Mouse (Mus musculus) left cerebral cortex, postnatal 36 days (tissue): ENCODE results near the gene Cirbp. TPM values are rescaled to one million over a fixed set of nuclear protein-coding genes. Genes with fewer than 3 reads are reported as not detected.

ENCODE experiments used
- DNase-seq, 2 experiments: peaks; one replicate each; pipeline ENCODE4 v3.0.0; 2021 to 2022; ENCODE audit warnings: low spot score in 2 of 2, mixed read lengths in 1 of 2
- intact Hi-C: fragments of 180-260 bp; cut with DNase I; formaldehyde crosslinking; loops from one replicate; pipeline ENCODE4 v1.15.1; 2025
- total RNA-seq, 2 experiments: library from RNA; stranded (reverse); gene quantifications; 2 replicates each; pipeline ENCODE4 v1.2.3; 2021

The Cirbp gene
- total RNA-seq, 2 experiments from 2014 or later = 94.7 to 96.7 TPM

DNA sequence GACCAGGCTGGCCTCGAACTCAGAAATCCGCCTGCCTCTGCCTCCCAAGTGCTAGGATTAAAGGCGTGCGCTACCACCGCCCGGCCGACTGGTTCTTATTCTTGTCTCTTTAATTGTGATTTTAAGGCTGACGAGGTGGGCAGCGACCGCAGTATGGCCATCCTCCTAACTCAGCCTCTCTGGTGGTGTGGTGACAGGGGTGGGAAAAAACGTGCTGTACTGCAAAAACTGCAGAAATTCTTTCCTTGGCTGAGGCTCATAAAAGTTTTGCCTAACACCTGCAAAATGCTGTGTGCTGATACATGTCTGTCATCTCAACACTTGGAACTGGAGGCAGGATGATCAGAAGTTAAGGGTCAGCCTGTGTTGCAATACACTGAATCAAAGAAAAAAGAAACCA is 7.6 kb downstream of the Cirbp start:
- intact Hi-C loops = no loop called here

DNA sequence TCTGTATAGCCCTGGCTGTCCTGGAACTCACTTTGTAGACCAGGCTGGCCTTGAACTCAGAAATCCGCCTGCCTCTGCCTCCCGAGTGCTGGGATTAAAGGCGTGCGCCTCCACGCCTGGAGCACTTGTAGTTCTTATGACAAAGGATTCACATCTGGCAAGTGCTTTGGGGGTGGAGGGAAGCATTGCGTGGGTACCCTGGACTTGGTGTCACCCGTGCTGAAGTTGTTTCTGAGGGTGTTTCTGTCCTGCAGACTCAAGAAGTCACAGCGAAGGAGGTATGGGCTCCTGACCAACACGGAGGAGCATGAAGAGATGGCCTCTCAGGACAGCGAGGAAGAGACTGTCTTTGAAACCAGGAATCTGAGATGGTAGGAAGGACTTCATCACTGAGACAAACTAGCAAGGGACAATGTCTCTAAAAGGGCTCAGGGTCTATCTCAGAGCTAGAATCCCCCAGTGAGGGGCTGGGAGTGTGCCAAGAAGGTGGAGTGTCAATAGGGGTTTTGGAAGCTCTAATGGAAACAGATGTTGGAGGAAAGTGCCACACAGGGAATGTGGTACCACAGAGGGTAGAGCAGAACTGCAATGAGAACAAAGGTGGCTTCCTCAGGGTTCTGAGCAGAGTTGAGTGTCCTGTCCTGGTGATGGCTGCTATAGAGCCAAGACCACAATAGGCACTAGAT is 8.3 kb downstream of the Cirbp start:
- no peak for DNase-seq
- intact Hi-C loops = no loop called here

More for the DNA sequence above, 7.6 kb downstream of the Cirbp start:
- DNase-seq = peak in 1 of 2 experiments; percentile 27

DNA sequence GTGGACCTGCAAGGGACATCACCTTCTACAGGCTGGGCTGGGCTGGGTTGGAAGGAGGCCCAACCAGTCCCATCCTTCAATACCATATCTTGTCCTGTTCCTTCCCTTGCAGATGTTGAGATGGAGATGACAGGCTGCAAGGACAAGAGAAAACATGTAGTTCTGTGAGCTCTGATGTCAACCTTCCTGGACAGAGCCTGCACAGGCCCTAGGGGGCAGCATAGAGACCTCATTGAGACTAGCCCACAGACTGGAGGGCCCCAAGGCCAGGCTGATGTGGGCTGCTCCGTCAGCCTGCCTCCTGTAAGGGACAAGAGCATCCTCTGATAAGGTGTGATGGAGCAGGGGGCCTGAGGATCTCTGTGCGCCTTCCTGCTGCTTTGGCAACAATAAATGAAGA is 8.9 kb downstream of the Cirbp start:
- intact Hi-C loops = loop anchor here (1.0 kb wide), 1 partner anchor 71 kb away; no protein-coding TSS in a partner anchor
- DNase-seq = no peak

DNA sequence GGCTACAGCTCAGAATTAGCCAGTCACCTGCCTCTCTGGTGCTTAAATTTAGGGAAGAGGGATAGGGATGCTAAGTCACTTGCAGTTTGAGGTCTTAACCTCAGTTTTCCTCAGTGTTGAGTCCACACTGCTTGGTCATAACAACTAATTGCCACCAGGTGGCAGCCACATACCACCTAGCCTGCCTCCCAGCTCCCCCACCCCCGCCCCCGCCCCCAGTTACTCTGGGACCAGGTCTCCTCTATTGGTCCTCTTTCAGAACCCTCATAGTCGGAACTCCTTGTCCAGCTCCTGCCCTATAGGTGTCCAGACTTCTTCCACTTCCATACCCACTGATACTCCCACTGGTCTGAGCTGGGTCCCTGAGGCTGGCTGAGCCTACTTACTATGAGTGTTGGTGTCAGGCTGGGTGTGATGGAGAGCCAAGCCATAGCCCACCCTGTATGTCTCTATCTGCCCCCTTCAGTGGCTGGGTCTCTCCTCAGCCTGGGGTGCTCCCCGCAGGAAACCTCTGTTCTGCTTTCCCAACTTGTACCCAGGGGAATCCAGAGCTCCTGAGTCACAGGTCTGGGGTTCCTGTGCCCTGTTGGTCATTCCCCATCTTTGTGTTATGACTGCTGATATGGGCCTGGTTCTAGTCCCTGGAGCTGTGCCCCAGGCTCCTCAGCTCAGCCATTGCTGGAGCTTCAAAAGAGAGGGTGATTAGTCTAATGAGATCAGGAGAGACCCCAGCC is 9.9 kb downstream of the Cirbp start:
- intact Hi-C loops = loop anchor here (1.0 kb wide), 1 partner anchor 70 kb away; no protein-coding TSS in a partner anchor
- peak in 1 of 2 experiments; percentile 36 for DNase-seq

DNA sequence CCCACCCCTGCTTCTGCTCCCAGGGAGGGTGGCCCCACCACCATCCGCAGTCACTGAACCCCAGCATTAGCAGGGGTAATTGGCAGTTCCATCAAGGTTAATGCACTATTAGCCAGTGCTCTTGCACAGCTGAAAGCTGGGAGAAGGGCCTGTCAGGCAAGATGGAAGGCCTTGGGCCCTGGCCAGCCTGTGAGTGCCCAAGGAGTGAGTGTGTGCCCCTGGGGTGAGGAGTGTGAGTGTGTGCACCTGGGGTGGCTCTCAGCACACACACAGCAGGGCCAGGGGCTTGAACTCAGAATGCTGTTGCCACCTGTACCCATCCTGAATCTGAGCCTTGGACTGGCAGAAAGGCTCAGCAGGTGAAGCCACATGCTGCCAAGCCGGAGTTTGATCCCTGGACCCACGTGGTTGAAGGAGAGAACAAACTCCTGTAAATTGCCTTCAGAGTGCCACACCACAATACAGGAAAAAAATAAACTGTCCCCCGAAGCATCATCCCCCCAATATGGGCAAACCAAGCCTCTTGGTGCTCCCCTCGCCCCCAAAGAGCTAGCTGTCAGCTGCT is 10.6 kb downstream of the Cirbp start:
- intact Hi-C loops = no loop called here
- DNase-seq = no peak

DNA sequence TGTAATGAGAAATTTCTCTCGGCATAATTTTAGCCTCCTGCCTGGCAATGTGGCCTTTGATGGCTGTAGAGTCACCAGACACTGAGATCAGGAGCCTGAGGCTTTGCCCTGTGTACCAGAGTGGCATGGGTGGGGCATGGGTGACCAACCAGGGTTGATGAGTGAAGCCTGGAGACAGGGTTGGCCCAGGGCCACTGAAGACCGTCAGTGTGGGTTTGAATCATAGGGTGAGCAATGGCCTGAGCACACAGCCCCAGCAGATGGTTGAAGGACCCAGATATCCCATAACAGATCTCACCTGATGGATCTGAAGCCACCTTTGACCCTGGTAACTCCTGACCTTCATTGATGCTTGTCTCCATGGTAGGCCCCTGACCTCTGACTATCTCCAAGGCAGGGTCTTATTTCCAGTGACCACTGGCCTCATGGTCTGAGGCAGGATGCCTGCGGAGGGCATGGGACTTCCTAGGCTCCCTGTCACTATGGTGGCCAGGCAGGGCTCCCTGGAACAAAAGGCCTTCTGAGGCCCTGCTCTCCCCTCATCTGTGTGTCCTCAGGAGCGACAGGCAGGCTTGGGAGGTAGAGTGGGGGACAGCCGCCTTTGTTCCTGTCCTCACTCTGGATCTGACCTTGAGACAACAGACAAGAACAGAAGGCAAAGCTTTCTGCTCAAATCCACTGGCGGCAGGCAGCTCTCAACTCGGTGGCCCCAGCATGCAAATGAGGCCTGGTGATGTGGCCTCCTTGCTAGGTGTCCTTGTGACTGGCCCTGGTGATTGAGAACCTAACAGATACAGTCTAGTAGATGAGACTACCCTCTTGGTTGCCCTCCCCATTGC is 11.9 kb downstream of the Cirbp start:
- DNase-seq = no peak
- intact Hi-C loops = no loop called here

DNA sequence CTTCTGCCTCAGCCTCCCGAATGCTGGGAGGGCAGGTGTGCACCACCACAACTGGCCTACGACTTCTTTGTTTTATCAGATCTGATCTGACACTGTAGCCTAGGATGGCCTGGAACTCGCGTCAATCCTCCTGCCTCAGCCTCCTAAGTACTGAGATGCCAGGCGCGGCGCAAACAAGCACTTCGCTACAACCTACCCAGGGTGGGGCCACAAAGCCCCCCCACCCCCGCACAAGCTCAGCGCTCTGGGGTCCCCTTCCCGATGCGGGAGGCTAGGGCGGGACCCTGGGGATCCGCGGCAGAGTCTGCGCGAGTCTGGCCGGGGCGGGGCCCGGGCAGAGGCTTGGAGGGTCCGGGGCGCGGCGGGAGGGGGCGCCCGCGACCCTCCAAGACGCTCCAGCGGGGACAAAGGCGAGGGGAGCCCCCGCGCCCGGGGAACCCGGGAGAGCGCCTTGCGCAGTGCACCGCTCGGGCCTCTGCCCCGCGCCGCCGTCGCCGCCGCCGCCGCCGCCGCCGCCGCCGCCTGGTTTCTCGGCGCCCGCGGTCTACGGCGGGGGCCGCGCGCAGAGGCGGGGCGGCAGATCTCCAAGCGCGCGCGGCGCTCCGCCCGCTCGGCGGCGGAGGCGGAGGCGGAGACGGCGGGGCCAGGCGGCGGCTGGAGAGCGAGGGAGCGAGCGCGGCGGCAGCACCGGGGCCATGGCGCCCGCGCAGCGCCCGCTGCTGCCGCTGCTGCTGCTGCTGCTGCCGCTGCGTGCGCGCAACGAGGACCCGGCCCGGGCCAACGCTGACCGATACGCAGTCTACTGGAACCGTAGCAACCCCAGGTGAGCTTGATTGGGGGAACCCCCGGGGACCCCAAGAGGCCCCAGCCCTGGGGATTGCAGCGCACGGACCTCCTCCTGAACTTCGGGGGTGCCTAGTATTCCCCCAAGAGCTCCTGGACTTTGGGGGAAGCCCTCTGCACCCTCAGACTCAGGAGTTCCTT is 13.6 kb downstream of the Cirbp start, which contains the start of gene Efna2:
Gene Efna2 (plus strand): TSS at position 415 of the 984 bp plus-strand sequence.
- intact Hi-C loops = no loop called here
- peak; percentile 48 to 71 for DNase-seq

DNA sequence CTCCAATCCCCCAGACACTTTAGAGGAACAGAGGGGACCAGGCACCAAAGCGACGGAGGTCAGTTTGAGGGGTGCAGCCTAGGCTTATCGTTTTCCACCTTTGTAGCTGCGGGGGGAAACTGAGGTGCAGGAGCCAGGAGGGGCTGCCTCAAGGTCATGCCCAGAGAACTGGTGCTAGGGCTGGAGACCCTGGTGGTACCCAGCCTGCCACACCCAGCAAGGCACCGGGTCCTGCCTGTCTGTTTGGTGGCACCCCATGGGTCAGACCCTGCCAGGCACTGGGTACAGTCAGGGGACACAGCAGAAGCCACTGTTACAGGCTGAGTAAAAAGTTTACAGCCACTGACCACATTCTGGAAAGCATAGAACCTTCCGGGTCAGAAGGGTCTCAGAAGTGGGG is 14.5 kb downstream of the Cirbp start:
- intact Hi-C loops = no loop called here
- DNase-seq = no peak

DNA sequence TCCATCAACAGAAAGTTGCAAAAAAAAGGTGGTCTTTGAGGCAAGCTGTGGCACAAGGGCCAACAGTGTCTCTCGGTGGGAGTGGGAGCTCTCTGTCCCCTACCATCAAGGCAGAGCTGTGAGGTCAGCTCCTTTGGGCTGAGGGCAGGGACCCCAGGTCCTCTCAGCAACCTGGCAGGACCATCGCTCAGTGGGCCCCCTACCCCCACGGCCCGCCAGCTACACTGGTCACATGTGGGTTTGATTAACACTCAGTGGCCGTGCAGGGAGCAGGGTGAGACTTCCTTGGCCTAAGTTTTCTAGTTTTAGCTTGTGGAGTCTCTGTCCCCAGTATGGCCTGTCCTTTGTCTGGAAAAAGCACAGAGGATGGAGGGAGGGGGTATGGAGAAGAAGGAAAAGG is 15.0 kb downstream of the Cirbp start:
- intact Hi-C loops = no loop called here
- no peak for DNase-seq

DNA sequence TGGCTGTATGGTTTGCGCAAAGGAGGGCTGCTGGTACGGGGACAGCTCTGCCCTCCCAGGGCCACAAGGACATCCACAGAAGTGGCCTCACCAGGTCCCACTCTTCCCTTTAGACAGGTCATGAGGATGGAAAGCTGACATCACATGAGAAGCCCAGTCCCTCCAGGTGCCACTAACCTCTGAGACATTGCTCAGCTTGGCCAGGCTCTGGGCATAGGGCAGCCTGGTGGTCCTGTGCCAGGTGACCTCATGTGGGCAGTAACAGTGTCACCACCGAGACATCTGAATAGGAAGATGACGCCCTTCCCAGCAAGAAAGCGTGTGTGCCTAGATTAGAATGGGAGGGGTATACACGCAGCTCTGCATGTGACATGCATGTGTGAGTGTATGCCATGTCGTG is 16.8 kb downstream of the Cirbp start:
- DNase-seq = no peak
- intact Hi-C loops = no loop called here

DNA sequence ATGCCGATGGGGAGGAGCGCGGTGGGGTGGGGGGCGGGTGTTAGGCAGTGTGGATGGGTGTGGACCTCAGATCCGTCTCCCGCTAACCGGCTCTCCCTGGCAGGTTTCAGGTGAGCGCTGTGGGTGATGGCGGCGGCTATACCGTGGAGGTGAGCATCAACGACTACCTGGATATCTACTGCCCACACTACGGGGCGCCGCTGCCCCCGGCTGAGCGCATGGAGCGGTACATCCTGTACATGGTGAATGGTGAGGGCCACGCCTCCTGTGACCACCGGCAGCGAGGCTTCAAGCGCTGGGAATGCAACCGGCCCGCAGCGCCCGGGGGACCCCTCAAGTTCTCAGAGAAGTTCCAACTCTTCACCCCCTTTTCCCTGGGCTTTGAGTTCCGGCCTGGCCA is 20.9 kb downstream of the Cirbp start:
- DNase-seq = no peak
- intact Hi-C loops = no loop called here

DNA sequence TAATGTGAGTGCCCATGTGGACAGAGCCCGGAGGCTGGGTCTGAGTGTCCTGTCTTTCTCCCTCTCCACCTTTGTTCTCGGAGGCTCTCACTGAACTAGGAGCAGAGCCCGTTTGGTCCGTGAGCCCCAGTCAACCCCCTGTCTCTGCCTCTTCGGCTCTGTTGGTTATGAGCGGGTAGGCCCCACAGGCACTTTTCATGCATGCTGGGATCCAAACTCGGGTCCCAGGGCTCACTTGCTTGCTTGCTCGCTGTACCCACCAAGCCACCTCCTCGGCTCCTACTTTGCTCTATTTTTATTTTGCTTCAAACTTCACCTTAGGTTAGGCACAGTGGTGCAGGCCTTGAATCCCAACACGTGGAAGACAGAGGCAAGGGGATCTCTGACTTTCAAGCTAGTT is 22.0 kb downstream of the Cirbp start:
- intact Hi-C loops = no loop called here
- no peak for DNase-seq

DNA sequence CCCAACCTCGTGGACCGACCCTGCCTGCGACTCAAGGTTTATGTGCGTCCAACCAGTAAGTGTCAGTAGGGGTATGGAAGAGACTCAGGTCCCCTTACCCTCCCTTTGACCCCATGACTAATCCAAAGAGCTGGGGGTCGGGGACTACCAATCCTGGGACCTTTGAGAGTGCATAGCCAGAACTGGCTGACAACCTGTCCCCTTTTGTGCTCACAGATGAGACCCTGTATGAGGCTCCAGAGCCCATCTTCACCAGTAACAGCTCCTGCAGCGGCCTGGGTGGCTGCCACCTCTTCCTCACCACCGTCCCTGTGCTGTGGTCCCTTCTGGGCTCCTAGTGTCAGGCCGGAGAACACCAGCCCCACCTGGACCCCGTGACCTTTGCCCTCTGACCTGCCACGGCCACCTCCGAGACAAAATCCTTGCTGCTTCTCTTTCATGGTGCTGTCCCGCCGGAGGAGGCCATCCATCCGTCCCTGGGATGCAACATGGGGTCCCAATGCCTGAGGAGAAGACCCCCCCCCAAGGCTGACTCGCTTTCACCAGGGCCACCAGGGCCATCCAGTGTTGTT is 22.8 kb downstream of the Cirbp start:
- DNase-seq = no peak
- intact Hi-C loops = no loop called here

DNA sequence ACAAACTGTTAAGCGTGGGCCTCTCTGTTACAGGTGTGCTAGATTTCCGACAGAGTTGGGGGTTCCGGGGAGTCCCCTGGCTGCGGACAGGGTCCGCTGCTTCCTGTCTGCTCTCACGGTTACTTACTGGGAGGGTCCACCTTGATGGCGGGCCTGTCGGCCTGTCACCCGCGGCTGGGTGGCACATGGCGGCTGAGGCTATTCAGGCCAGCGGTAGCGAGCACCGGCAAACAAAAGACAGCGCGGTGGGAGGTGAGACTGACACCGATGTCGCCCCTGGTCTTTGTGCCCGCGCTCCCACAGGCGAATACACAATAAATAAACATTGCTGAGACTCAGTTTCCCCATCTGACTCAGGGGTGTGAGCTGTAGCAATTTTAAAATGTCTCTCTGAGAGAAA is 24.2 kb downstream of the Cirbp start:
- intact Hi-C loops = no loop called here
- DNase-seq = no peak

DNA sequence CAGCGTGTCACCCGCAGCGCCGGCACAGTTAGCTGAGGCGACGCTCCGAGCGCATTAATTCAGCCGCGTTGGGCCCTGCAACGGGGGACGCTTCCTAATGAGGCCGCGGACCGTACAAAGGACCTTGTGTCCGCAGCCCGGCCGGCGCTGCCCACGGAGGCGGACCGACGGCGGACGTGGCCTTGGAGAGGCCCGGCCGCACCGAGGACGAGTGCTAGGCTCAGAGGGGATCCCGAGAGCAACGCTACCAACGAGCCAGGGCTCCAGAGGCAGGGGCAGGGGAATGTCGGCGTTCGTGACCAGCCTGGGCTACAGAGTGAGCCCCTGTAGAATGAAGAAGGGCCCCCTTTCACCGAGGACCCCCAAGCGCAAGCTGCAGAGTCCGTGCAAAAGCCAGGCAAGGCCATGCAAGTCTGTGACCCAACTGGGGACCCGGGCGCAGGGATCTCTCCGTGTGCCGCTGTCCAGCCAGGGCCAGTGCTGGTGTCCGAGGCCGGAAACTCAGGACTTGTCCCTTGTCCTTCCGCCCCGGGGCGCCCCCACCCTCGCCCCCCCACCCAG is 24.8 kb downstream of the Cirbp start:
- intact Hi-C loops = no loop called here
- DNase-seq = peak in 1 of 2 experiments; percentile 45

DNA sequence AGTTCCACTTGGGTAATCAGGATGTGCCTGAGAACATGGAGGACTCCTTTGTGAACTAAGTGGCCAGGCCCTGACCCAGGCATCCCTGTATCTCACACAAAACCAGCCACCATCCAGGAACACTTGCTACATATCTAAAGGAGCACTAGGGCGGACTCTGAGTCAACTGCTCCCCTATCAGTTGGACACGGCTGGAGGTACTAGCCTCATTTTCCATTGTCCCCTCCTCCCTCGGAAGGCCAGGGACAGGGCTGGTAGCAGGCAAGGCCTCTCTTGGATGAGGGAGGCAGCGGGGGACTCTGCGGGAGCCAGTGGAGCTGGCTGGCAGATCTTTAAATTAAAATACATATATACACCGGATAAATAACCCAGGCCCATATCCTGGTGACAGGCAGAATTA is 28.2 kb downstream of the Cirbp start:
- intact Hi-C loops = no loop called here
- no peak for DNase-seq

DNA sequence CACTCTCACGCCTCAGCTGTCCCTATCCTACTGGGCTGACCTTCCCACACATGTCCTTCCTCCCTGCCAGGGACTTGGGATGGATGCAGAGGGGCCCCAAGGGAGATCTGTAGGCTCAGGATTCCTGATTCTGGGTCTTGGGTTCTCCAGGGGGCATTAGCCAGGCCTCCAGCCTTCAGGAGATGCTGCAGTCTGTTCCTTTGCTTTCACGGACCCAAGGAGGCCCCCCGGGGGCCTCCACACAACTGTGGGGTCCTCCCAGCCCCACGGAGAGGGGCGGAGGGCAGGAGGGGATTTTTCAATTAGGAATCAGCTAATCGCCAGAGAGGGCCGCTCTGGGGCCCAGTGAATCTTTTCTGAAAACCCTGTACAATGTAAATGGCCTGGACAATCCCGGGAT is 28.7 kb downstream of the Cirbp start:
- DNase-seq = no peak
- intact Hi-C loops = no loop called here

DNA sequence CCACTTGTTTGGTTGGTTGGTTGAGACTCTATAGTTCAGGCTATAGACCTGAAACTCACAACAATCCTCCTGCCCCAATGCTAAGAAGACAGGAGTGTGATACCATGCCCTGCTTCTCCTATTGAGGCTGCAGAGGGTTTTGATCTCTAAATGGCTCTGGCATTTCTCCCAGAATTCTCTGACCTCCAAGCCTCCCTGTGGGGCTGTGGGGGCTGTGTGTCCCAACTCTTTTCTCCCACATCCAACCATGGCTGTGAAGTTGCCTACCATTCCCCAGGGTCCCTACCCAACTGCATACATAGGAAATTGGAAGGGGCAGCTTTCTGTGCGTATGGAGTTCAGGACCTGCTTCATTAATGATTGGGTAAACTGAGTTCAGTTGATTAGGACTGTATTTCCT is 30.4 kb downstream of the Cirbp start:
- intact Hi-C loops = no loop called here
- DNase-seq = no peak
